Mouse (Mus musculus): ENCODE measurements at regions not wholly inside any gene's neighbourhood (a gene's known extent, or its start where the extent isn't known, plus 50 kb on each side); places are given as distances from the start of the nearest gene placed in this dataset.

GRCm38 (mm10) chr15:38374786-38375185 lies 949.4 kb downstream of the 4930447A16Rik start:
- H3K4me3 ChIP-seq (replicated peaks; ENCODE audit: low read length), result no peak overlapping the region
- H3K4me1 ChIP-seq (replicated peaks; ENCODE audit: control insufficient read depth, insufficient read depth, low read length), result peaks cover 4% of the 10 kb centered on the region; the same call in 1 of the 2 replicates
- no peak overlapping the region for H3K4me2 ChIP-seq (ENCODE audit: low read length)
- 0 out of 2 replicates have a peak, but pooled peaks have one; percentile 11 for ATAC-seq
- no peaks in the 10 kb centered on the region for H3K36me3 ChIP-seq (ENCODE audit: control insufficient read depth, insufficient read depth)
- H3K9ac ChIP-seq (replicated peaks; ENCODE audit: low read depth, low read length), result no peak overlapping the region
- H3K27ac ChIP-seq (ENCODE audit: low read length), result no peak overlapping the region
- H3K9me3 ChIP-seq (ENCODE audit: control insufficient read depth, low read length), result no peaks in the 10 kb centered on the region
- WGBS, result 73% methylated on average over 6 of the region's 6 CpGs
- H3K27me3 ChIP-seq (replicated peaks; ENCODE audit: control insufficient read depth, insufficient read depth, low read length), result no peaks in the 10 kb centered on the region

DNA sequence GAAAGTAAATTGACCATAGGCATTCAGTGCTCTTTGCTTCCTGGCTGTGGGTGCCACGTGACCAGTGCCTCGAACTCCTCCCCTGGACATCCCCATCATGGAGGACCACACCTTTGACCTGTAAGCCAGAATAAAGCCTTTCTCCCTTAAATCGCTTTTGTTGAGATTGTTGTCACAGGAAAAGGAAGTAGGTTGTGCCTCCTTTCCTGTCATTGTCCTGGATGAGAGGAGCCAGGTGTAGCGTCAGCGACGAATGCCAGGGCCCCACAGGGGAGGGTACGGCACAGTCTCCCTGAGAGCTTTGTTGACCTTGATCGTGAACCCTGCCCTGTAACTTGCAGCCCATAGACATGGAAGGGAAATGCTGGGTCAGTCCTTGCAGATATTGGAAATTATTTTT lies 952.8 kb downstream of the 4930447A16Rik start:
- 84% methylated on average over 8 of the region's 8 CpGs for WGBS
- ATAC-seq, result no peak
- Histone ChIP-seq H3K9me3 (ENCODE audit: control insufficient read depth, low read length) (no peaks in the 10 kb centered on the region), H3K9ac (replicated peaks; ENCODE audit: low read depth, low read length) (no peak overlapping the region), H3K4me3 (replicated peaks; ENCODE audit: low read length) (no peak overlapping the region), H3K27me3 (replicated peaks; ENCODE audit: control insufficient read depth, insufficient read depth, low read length) (no peaks in the 10 kb centered on the region), H3K27ac (ENCODE audit: low read length) (no peak overlapping the region), H3K36me3 (ENCODE audit: control insufficient read depth, insufficient read depth) (no peaks in the 10 kb centered on the region), H3K4me2 (ENCODE audit: low read length) (no peak overlapping the region), H3K4me1 (replicated peaks; ENCODE audit: control insufficient read depth, insufficient read depth, low read length) (peaks cover 4% of the 10 kb centered on the region; the same call in 1 of the 2 replicates)

DNA sequence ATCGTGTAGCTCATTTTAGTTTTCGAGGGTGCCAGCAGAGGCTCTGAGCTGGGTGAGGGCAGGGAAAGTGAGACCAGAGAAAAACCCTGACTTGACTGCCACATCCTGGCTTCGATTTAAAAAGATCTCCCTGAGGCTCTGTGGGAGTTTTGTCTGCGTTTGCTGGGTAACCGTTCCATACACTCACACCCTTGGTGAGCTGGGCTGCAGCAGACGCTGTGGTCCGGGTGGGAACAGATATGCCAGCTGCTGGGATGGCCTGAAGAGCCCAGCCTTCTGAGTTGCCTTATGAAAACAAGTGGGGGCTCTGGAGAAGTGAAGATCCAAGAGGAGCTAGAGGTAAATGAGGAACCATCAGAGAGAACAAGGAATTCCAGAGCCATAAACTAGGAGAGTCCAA lies 962.3 kb downstream of the 4930447A16Rik start:
- Histone ChIP-seq H3K36me3 (ENCODE audit: control insufficient read depth, insufficient read depth) (no peaks in the 10 kb centered on the region), H3K4me2 (ENCODE audit: low read length) (no peak overlapping the region), H3K27me3 (replicated peaks; ENCODE audit: control insufficient read depth, insufficient read depth, low read length) (no peaks in the 10 kb centered on the region), H3K4me3 (replicated peaks; ENCODE audit: low read length) (no peak overlapping the region), H3K27ac (ENCODE audit: low read length) (no peak overlapping the region), H3K9me3 (ENCODE audit: control insufficient read depth, low read length) (no peaks in the 10 kb centered on the region), H3K9ac (replicated peaks; ENCODE audit: low read depth, low read length) (no peak overlapping the region), H3K4me1 (replicated peaks; ENCODE audit: control insufficient read depth, insufficient read depth, low read length) (peaks cover 11% of the 10 kb centered on the region)
- no peak for ATAC-seq
- 78% methylated on average over 7 of the region's 7 CpGs for WGBS

GRCm38 (mm10) chr15:38388436-38388835 lies 963.1 kb downstream of the 4930447A16Rik start:
- Histone ChIP-seq H3K4me3 (replicated peaks; ENCODE audit: low read length) (no peak overlapping the region), H3K9ac (replicated peaks; ENCODE audit: low read depth, low read length) (no peak overlapping the region), H3K4me1 (replicated peaks; ENCODE audit: control insufficient read depth, insufficient read depth, low read length) (peaks cover 11% of the 10 kb centered on the region), H3K9me3 (ENCODE audit: control insufficient read depth, low read length) (no peaks in the 10 kb centered on the region), H3K27ac (ENCODE audit: low read length) (no peak overlapping the region), H3K27me3 (replicated peaks; ENCODE audit: control insufficient read depth, insufficient read depth, low read length) (no peaks in the 10 kb centered on the region), H3K4me2 (ENCODE audit: low read length) (no peak overlapping the region), H3K36me3 (ENCODE audit: control insufficient read depth, insufficient read depth) (no peaks in the 10 kb centered on the region)
- 91% methylated on average over 7 of the region's 7 CpGs for WGBS
- ATAC-seq, result no peak

DNA sequence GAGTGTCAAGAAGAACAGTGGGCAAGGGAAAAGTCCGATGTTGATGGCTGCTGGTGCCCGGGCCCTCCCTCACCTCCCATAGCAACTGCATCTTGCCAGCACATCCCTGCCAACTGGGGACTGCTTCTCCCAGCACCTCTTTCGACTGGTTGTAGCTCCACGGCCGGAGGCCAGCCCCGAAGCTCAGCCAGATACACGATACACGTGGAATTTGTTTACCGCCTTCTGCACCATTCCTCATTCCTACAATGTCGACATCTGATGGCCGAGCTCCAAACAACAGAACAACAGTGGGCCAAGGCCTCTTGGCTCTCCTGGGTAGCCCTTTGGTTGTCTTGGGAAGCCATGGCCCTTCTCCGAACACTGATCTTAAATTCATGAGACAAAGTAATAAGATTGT lies 965.1 kb downstream of the 4930447A16Rik start:
- H3K9me3 ChIP-seq (ENCODE audit: control insufficient read depth, low read length), result no peaks in the 10 kb centered on the region
- H3K9ac ChIP-seq (replicated peaks; ENCODE audit: low read depth, low read length), result no peak overlapping the region
- 88% methylated on average over 12 of the region's 12 CpGs for WGBS
- no peak for ATAC-seq
- H3K4me1 ChIP-seq (replicated peaks; ENCODE audit: control insufficient read depth, insufficient read depth, low read length), result no peaks in the 10 kb centered on the region
- no peak overlapping the region for H3K27ac ChIP-seq (ENCODE audit: low read length)
- no peak overlapping the region for H3K4me2 ChIP-seq (ENCODE audit: low read length)
- H3K4me3 ChIP-seq (replicated peaks; ENCODE audit: low read length), result no peak overlapping the region
- H3K27me3 ChIP-seq (replicated peaks; ENCODE audit: control insufficient read depth, insufficient read depth, low read length), result no peaks in the 10 kb centered on the region
- no peaks in the 10 kb centered on the region for H3K36me3 ChIP-seq (ENCODE audit: control insufficient read depth, insufficient read depth)

- Histone ChIP-seq H3K9me3 (ENCODE audit: control insufficient read depth, low read length) (no peaks in the 10 kb centered on the region), H3K27me3 (replicated peaks; ENCODE audit: control insufficient read depth, insufficient read depth, low read length) (no peaks in the 10 kb centered on the region), H3K4me3 (replicated peaks; ENCODE audit: low read length) (no peak overlapping the region), H3K9ac (replicated peaks; ENCODE audit: low read depth, low read length) (no peak overlapping the region), H3K4me1 (replicated peaks; ENCODE audit: control insufficient read depth, insufficient read depth, low read length) (no peaks in the 10 kb centered on the region), H3K36me3 (ENCODE audit: control insufficient read depth, insufficient read depth) (no peaks in the 10 kb centered on the region), H3K4me2 (ENCODE audit: low read length) (no peak overlapping the region), H3K27ac (ENCODE audit: low read length) (no peak overlapping the region)
- no peak for ATAC-seq
- WGBS, result 78% methylated on average over 6 of the region's 6 CpGs
Measured at GRCm38 (mm10) chr15:38391420-38391819, 966.1 kb downstream of the 4930447A16Rik start.

GRCm38 (mm10) chr15:38391860-38392259 lies 966.5 kb downstream of the 4930447A16Rik start:
- Histone ChIP-seq H3K4me2 (ENCODE audit: low read length) (no peak overlapping the region), H3K27me3 (replicated peaks; ENCODE audit: control insufficient read depth, insufficient read depth, low read length) (no peaks in the 10 kb centered on the region), H3K4me1 (replicated peaks; ENCODE audit: control insufficient read depth, insufficient read depth, low read length) (no peaks in the 10 kb centered on the region), H3K36me3 (ENCODE audit: control insufficient read depth, insufficient read depth) (no peaks in the 10 kb centered on the region), H3K4me3 (replicated peaks; ENCODE audit: low read length) (no peak overlapping the region), H3K9me3 (ENCODE audit: control insufficient read depth, low read length) (no peaks in the 10 kb centered on the region), H3K27ac (ENCODE audit: low read length) (no peak overlapping the region), H3K9ac (replicated peaks; ENCODE audit: low read depth, low read length) (no peak overlapping the region)
- WGBS, result 17% methylated on average over 2 of the region's 4 CpGs
- ATAC-seq, result no peak

DNA sequence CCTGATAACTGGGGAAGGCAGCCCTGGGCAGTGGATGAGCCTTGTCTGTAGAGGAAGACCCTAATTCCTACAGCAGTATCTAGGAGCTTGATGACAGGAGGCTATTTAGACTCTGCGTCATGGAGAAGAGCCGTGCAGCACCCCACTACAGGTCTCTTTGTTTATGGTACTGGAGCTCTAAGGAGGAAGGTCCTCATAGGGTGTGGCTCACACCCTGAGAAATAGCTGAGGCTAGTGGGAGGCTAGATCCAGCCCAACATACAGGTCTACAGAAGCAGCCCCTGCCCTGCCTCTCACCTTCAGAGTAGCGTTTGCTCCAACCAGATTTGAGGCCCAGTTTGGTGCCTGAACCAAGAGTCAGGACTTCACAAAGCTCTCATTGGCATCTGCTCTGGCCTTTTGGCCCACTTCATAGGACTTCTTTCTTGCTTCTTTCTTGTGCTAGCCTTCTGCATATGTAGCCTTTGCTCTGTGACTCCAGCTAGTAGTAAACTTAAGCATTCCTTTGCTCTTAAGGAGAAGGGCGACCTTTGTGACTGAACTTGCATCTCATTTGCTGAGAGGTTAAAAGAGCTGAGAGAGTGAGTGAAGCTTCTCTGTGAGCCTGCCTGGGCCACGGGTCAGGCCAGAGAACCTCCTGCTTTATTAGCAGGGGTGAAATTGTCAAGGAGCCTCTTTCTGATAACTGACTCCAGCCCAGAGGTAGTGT lies 967.2 kb downstream of the 4930447A16Rik start:
- Histone ChIP-seq H3K4me3 (replicated peaks; ENCODE audit: low read length) (no peak overlapping the region), H3K27me3 (replicated peaks; ENCODE audit: control insufficient read depth, insufficient read depth, low read length) (no peaks in the 10 kb centered on the region), H3K9me3 (ENCODE audit: control insufficient read depth, low read length) (no peaks in the 10 kb centered on the region), H3K4me2 (ENCODE audit: low read length) (no peak overlapping the region), H3K4me1 (replicated peaks; ENCODE audit: control insufficient read depth, insufficient read depth, low read length) (no peaks in the 10 kb centered on the region), H3K27ac (ENCODE audit: low read length) (no peak overlapping the region), H3K36me3 (ENCODE audit: control insufficient read depth, insufficient read depth) (no peaks in the 10 kb centered on the region), H3K9ac (replicated peaks; ENCODE audit: low read depth, low read length) (no peak overlapping the region)
- no peak for ATAC-seq
- WGBS, result 73% methylated on average over 5 of the region's 5 CpGs

DNA sequence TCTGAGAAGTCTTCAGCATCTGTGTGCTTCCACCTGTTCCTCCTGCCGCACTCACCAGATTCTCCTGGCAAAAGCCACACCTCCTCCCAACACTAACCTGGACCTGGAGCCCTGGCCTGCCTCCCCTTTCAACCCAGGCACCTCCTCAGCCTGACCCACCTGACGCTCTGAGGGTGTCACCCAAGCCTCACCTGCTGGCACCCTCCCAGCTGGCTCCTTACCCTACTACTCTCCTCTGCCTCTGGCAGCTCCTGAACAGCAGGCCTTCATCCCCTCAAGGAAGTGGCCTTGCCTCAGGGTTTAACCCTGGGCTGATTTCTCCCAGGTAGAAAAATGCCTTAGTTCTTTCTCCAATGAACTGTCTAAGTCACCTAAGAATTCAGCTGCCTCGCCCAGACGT lies 973.5 kb downstream of the 4930447A16Rik start:
- 79% methylated on average over 4 of the region's 4 CpGs for WGBS
- Histone ChIP-seq H3K9ac (replicated peaks; ENCODE audit: low read depth, low read length) (no peak overlapping the region), H3K27ac (ENCODE audit: low read length) (no peak overlapping the region), H3K36me3 (ENCODE audit: control insufficient read depth, insufficient read depth) (no peaks in the 10 kb centered on the region), H3K27me3 (replicated peaks; ENCODE audit: control insufficient read depth, insufficient read depth, low read length) (no peaks in the 10 kb centered on the region), H3K4me2 (ENCODE audit: low read length) (no peak overlapping the region), H3K4me3 (replicated peaks; ENCODE audit: low read length) (no peak overlapping the region), H3K4me1 (replicated peaks; ENCODE audit: control insufficient read depth, insufficient read depth, low read length) (no peaks in the 10 kb centered on the region), H3K9me3 (ENCODE audit: control insufficient read depth, low read length) (no peaks in the 10 kb centered on the region)
- no peak for ATAC-seq

DNA sequence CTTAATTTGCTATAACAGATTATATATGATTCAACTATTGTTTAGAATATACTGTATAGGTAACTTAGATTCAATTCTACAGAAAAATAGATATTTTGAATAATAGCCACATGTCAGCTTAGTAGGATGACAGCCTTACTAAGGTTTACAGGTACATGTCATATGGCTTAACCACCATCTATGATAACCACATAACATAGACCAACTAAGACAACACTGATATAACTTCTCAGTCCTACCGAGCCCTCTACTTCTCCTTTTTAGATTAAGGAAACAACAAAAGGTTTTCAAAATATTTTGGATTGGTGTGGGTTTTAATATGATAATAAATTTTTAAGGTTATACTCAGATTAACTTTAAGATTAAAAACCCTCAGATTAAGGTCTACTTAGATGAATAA lies 977.4 kb downstream of the 4930447A16Rik start:
- Histone ChIP-seq H3K4me3 (replicated peaks; ENCODE audit: low read length) (no peak overlapping the region), H3K27me3 (replicated peaks; ENCODE audit: control insufficient read depth, insufficient read depth, low read length) (no peaks in the 10 kb centered on the region), H3K9me3 (ENCODE audit: control insufficient read depth, low read length) (no peaks in the 10 kb centered on the region), H3K4me2 (ENCODE audit: low read length) (no peak overlapping the region), H3K9ac (replicated peaks; ENCODE audit: low read depth, low read length) (no peak overlapping the region), H3K4me1 (replicated peaks; ENCODE audit: control insufficient read depth, insufficient read depth, low read length) (no peaks in the 10 kb centered on the region), H3K27ac (ENCODE audit: low read length) (no peak overlapping the region), H3K36me3 (ENCODE audit: control insufficient read depth, insufficient read depth) (no peaks in the 10 kb centered on the region)
- 90% methylated on average over 1 of the region's 1 CpGs for WGBS
- no peak for ATAC-seq

All from forebrain, embryonic 16.5 days (tissue).